Mouse (Mus musculus): ENCODE data around the gene Sp2. TPM values are rescaled to one million over a fixed set of nuclear protein-coding genes. Genes with fewer than 3 reads are reported as not detected.

The Sp2 gene
- polyA plus RNA-seq, 1 experiment from 2014 or later = 15.8 TPM

DNA sequence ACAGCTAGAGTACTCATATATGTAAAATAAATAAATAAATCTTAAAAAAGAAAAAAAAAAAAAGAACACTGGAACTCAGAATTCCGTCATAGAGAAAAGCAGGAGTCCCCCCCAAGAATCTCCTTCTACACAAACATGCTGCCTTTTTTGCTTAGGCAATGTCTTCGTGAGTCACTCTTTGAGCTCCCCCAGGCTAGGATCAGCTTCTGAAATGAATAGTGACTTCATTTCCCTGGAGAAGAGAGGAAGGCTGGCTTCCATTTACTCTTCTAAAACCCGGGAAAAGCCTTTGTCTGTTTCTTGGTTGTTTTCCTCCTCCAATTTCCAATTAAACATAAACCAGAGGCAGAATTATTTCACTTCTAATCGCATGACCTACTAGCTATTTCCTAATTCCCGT is 9.9 kb downstream of the Sp2 start:
- 68% methylated on average over 5 of the region's 5 CpGs for WGBS
- ATAC-seq (replicated peaks; ENCODE audit: insufficient number of reproducible peaks, low FRiP score, low TSS enrichment, low read depth) = no peak
- Histone ChIP-seq H3K36me3 (replicated peaks; ENCODE audit: control insufficient read depth, insufficient read depth, low read depth, low read length) (no peaks in the 10 kb centered on the region), H3K4me1 (ENCODE audit: control insufficient read depth, insufficient read depth, low read length) (no peaks in the 10 kb centered on the region; the same call in 1 of the 2 replicates), H3K9ac (replicated peaks; ENCODE audit: low read length) (no peak overlapping the region), H3K27ac (replicated peaks; ENCODE audit: low read depth, low read length) (no peak overlapping the region), H3K4me2 (ENCODE audit: low read depth, low read length) (no peak overlapping the region), H3K9me3 (replicated peaks; ENCODE audit: control insufficient read depth, low read length) (no peaks in the 10 kb centered on the region), H3K4me3 (ENCODE audit: low read depth, low read length) (no peak overlapping the region), H3K27me3 (ENCODE audit: control insufficient read depth, insufficient read depth, low read length) (no peaks in the 10 kb centered on the region)
- no peak for DNase-seq (ENCODE audit: low spot score)

- H3K9me3 ChIP-seq (replicated peaks; ENCODE audit: control insufficient read depth, low read length) = no peaks in the 10 kb centered on the region
- no peak overlapping the region for H3K4me2 ChIP-seq (ENCODE audit: low read depth, low read length)
- H3K4me1 ChIP-seq (ENCODE audit: control insufficient read depth, insufficient read depth, low read length) = no peaks in the 10 kb centered on the region; the same call in 1 of the 2 replicates
- no peak overlapping the region for H3K4me3 ChIP-seq (ENCODE audit: low read depth, low read length)
- WGBS = 84% methylated on average over 3 of the region's 3 CpGs
- DNase-seq (ENCODE audit: low spot score) (no peak), ATAC-seq (replicated peaks; ENCODE audit: insufficient number of reproducible peaks, low FRiP score, low TSS enrichment, low read depth) (no peak)
- no peak overlapping the region for H3K9ac ChIP-seq (replicated peaks; ENCODE audit: low read length)
- no peaks in the 10 kb centered on the region for H3K36me3 ChIP-seq (replicated peaks; ENCODE audit: control insufficient read depth, insufficient read depth, low read depth, low read length)
- no peak overlapping the region for H3K27ac ChIP-seq (replicated peaks; ENCODE audit: low read depth, low read length)
- no peaks in the 10 kb centered on the region for H3K27me3 ChIP-seq (ENCODE audit: control insufficient read depth, insufficient read depth, low read length)
Measured at GRCm38 (mm10) chr11:96970341-96970740, 12.4 kb downstream of the Sp2 start.

DNA sequence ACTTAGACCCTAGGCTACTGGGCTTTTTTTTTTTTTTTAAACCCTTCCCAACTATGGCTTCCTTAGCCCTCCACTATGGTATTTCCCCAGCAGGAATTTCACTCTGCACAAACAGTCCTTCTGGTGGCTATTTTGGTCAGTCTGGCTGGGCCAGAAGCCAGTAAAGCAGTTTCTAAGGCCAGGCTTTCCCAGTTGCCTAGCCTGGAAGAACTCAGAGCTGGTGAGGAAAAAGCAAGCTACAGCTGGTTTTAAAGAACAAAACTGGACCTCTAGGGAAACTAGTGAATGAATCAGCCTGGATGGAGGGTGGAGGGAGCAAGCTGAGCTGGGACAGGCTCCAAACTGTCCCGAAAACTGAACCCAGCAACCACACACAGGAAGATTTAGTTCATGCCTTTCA is 13.0 kb downstream of the Sp2 start:
- Histone ChIP-seq H3K9ac (replicated peaks; ENCODE audit: low read length) (0 out of 2 replicates have a peak overlapping the region, but pooled peaks have one; percentile 9), H3K4me1 (ENCODE audit: control insufficient read depth, insufficient read depth, low read length) (no peaks in the 10 kb centered on the region; the same call in 1 of the 2 replicates), H3K27ac (replicated peaks; ENCODE audit: low read depth, low read length) (no peak overlapping the region), H3K4me2 (ENCODE audit: low read depth, low read length) (no peak overlapping the region), H3K4me3 (ENCODE audit: low read depth, low read length) (no peak overlapping the region), H3K36me3 (replicated peaks; ENCODE audit: control insufficient read depth, insufficient read depth, low read depth, low read length) (no peaks in the 10 kb centered on the region), H3K9me3 (replicated peaks; ENCODE audit: control insufficient read depth, low read length) (no peaks in the 10 kb centered on the region), H3K27me3 (ENCODE audit: control insufficient read depth, insufficient read depth, low read length) (no peaks in the 10 kb centered on the region)
- DNase-seq (ENCODE audit: low spot score) (no peak), ATAC-seq (replicated peaks; ENCODE audit: insufficient number of reproducible peaks, low FRiP score, low TSS enrichment, low read depth) (no peak)
- 65% methylated on average over 1 of the region's 1 CpGs for whole genome bisulfite sequencing

GRCm38 (mm10) chr11:96969280-96969722 is 13.5 kb downstream of the Sp2 start:
- DNase-seq (ENCODE audit: low spot score) (no peak), ATAC-seq (replicated peaks; ENCODE audit: insufficient number of reproducible peaks, low FRiP score, low TSS enrichment, low read depth) (no peak)
- H3K36me3 ChIP-seq (replicated peaks; ENCODE audit: control insufficient read depth, insufficient read depth, low read depth, low read length) = no peaks in the 10 kb centered on the region
- H3K9ac ChIP-seq (replicated peaks; ENCODE audit: low read length) = no peak overlapping the region
- H3K27me3 ChIP-seq (ENCODE audit: control insufficient read depth, insufficient read depth, low read length) = no peaks in the 10 kb centered on the region
- no peaks in the 10 kb centered on the region for H3K9me3 ChIP-seq (replicated peaks; ENCODE audit: control insufficient read depth, low read length)
- no peaks in the 10 kb centered on the region; the same call in 1 of the 2 replicates for H3K4me1 ChIP-seq (ENCODE audit: control insufficient read depth, insufficient read depth, low read length)
- H3K4me3 ChIP-seq (ENCODE audit: low read depth, low read length) = no peak overlapping the region
- H3K4me2 ChIP-seq (ENCODE audit: low read depth, low read length) = no peak overlapping the region
- H3K27ac ChIP-seq (replicated peaks; ENCODE audit: low read depth, low read length) = no peak overlapping the region
- 73% methylated on average over 5 of the region's 5 CpGs for WGBS

- WGBS = 69% methylated on average over 6 of the region's 6 CpGs
- no peak overlapping the region for H3K9ac ChIP-seq (replicated peaks; ENCODE audit: low read length)
- H3K4me3 ChIP-seq (ENCODE audit: low read depth, low read length) = no peak overlapping the region
- no peaks in the 10 kb centered on the region for H3K36me3 ChIP-seq (replicated peaks; ENCODE audit: control insufficient read depth, insufficient read depth, low read depth, low read length)
- DNase-seq (ENCODE audit: low spot score) = no peak
- no peak overlapping the region for H3K4me2 ChIP-seq (ENCODE audit: low read depth, low read length)
- no peaks in the 10 kb centered on the region for H3K9me3 ChIP-seq (replicated peaks; ENCODE audit: control insufficient read depth, low read length)
- ATAC-seq (replicated peaks; ENCODE audit: insufficient number of reproducible peaks, low FRiP score, low TSS enrichment, low read depth) = no peak
- no peaks in the 10 kb centered on the region for H3K27me3 ChIP-seq (ENCODE audit: control insufficient read depth, insufficient read depth, low read length)
- no peak overlapping the region for H3K27ac ChIP-seq (replicated peaks; ENCODE audit: low read depth, low read length)
- H3K4me1 ChIP-seq (ENCODE audit: control insufficient read depth, insufficient read depth, low read length) = no peaks in the 10 kb centered on the region; the same call in 1 of the 2 replicates
Measured at GRCm38 (mm10) chr11:96968476-96968875, 14.3 kb downstream of the Sp2 start.

DNA sequence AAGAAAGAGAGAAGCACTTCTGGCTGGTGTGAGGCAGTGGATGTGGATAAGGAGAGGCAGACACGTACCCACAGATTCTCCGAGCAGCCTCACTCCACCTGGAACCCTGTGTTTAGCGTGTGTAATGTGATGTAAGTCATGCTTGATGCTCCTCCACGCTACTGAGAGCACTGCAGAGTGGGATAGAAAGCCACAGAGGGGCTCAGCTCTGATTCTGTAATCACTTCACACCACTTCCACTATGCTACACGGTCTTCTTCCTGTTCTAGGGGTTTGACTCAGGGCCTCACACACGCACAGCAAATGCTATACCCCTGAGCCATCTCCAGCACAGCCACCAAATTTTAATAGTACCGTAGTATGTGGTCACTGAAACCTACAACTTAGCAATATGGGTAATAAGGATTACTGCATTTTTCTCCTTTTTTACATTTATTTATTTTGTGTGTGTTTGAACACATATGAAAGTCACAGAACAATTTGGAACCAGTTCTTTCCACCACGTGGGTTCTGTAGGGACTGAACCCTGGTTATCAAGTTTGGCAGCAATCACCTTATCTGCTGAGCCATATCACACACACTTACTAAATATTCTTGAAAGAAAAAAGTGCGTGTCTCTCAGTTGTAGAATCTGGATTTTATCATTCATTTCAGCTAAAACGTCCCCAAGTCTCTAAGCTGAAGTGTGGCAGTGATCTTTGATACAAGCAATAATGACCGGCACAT is 15.1 kb downstream of the Sp2 start:
- 87% methylated on average over 11 of the region's 11 CpGs for WGBS
- no peaks in the 10 kb centered on the region for H3K27me3 ChIP-seq (ENCODE audit: control insufficient read depth, insufficient read depth, low read length)
- DNase-seq (ENCODE audit: low spot score) (no peak), ATAC-seq (replicated peaks; ENCODE audit: insufficient number of reproducible peaks, low FRiP score, low TSS enrichment, low read depth) (no peak)
- H3K27ac ChIP-seq (replicated peaks; ENCODE audit: low read depth, low read length) = 0 out of 2 replicates have a peak overlapping the region, but pooled peaks have one; percentile 2
- no peak overlapping the region for H3K9ac ChIP-seq (replicated peaks; ENCODE audit: low read length)
- no peaks in the 10 kb centered on the region for H3K36me3 ChIP-seq (replicated peaks; ENCODE audit: control insufficient read depth, insufficient read depth, low read depth, low read length)
- H3K4me1 ChIP-seq (ENCODE audit: control insufficient read depth, insufficient read depth, low read length) = no peaks in the 10 kb centered on the region; the same call in 1 of the 2 replicates
- H3K4me3 ChIP-seq (ENCODE audit: low read depth, low read length) = no peak overlapping the region
- H3K4me2 ChIP-seq (ENCODE audit: low read depth, low read length) = no peak overlapping the region
- no peaks in the 10 kb centered on the region for H3K9me3 ChIP-seq (replicated peaks; ENCODE audit: control insufficient read depth, low read length)

GRCm38 (mm10) chr11:96966914-96967543 is 15.7 kb downstream of the Sp2 start:
- 0 out of 2 replicates have a peak overlapping the region, but pooled peaks have one; percentile 2 for H3K27ac ChIP-seq (replicated peaks; ENCODE audit: low read depth, low read length)
- H3K27me3 ChIP-seq (ENCODE audit: control insufficient read depth, insufficient read depth, low read length) = no peaks in the 10 kb centered on the region
- no peak overlapping the region for H3K9ac ChIP-seq (replicated peaks; ENCODE audit: low read length)
- H3K4me2 ChIP-seq (ENCODE audit: low read depth, low read length) = no peak overlapping the region
- ATAC-seq (replicated peaks; ENCODE audit: insufficient number of reproducible peaks, low FRiP score, low TSS enrichment, low read depth) (no peak), DNase-seq (ENCODE audit: low spot score) (no peak)
- H3K4me3 ChIP-seq (ENCODE audit: low read depth, low read length) = no peak overlapping the region
- H3K36me3 ChIP-seq (replicated peaks; ENCODE audit: control insufficient read depth, insufficient read depth, low read depth, low read length) = no peaks in the 10 kb centered on the region
- no peaks in the 10 kb centered on the region for H3K9me3 ChIP-seq (replicated peaks; ENCODE audit: control insufficient read depth, low read length)
- 91% methylated on average over 13 of the region's 13 CpGs for WGBS
- no peaks in the 10 kb centered on the region; the same call in 1 of the 2 replicates for H3K4me1 ChIP-seq (ENCODE audit: control insufficient read depth, insufficient read depth, low read length)

- Histone ChIP-seq H3K36me3 (replicated peaks; ENCODE audit: control insufficient read depth, insufficient read depth, low read depth, low read length) (peaks cover 2% of the 10 kb centered on the region; the same call in 1 of the 2 replicates), H3K27me3 (ENCODE audit: control insufficient read depth, insufficient read depth, low read length) (no peaks in the 10 kb centered on the region), H3K4me2 (ENCODE audit: low read depth, low read length) (no peak overlapping the region), H3K9me3 (replicated peaks; ENCODE audit: control insufficient read depth, low read length) (no peaks in the 10 kb centered on the region), H3K4me3 (ENCODE audit: low read depth, low read length) (no peak overlapping the region), H3K27ac (replicated peaks; ENCODE audit: low read depth, low read length) (no peak overlapping the region), H3K9ac (replicated peaks; ENCODE audit: low read length) (no peak overlapping the region), H3K4me1 (ENCODE audit: control insufficient read depth, insufficient read depth, low read length) (no peaks in the 10 kb centered on the region; the same call in 1 of the 2 replicates)
- DNase-seq (ENCODE audit: low spot score) = no peak
- ATAC-seq (replicated peaks; ENCODE audit: insufficient number of reproducible peaks, low FRiP score, low TSS enrichment, low read depth) = no peak
- WGBS = 91% methylated on average over 3 of the region's 3 CpGs
Measured at GRCm38 (mm10) chr11:96966172-96966571, 16.6 kb downstream of the Sp2 start.
